Mouse (Mus musculus) small intestine, adult 10 weeks (tissue): ENCODE results near the gene Ehhadh. TPM values are rescaled to one million over a fixed set of nuclear protein-coding genes. Genes with fewer than 3 reads are reported as not detected.

Source experiments
- polyA plus RNA-seq: library from polyadenylated mRNA; stranded (reverse); fragments of 350-450 nt; fragmentation: Illumina TruSeq; extraction: RNeasy Lipid Tissue Mini Kit (QIAGEN cat#74804); gene quantifications from one replicate; pipeline ENCODE4 v1.2.3, GENCODE M21; 2014; ENCODE audit warnings: low replicate concordance

Ehhadh gene
- polyA plus RNA-seq: 223 TPM

GRCm38 (mm10) chr16:21787516-21788353 lies at the start of gene Ehhadh:
Gene Ehhadh, minus strand, starts transcription at chr16:21787807.

GRCm38 (mm10) chr16:21793875-21794696 lies 6.5 kb upstream of the Ehhadh start, which contains the start of gene Map3k13:
Gene Map3k13, plus strand, starts transcription at chr16:21794346.

Other genes with a start within 250 kb of the Ehhadh start
- 13.6 TPM for gene 2510009E07Rik, start 93.1 kb downstream of the Ehhadh start, polyA plus RNA-seq
- 21.2 TPM for gene Map3k13, start 6.5 kb upstream of the Ehhadh start, polyA plus RNA-seq
- gene Tmem41a, start 159.7 kb upstream of the Ehhadh start, polyA plus RNA-seq: 25.8 TPM
- 27.1 TPM for gene Liph, start 207.9 kb upstream of the Ehhadh start, polyA plus RNA-seq
- 76.6 TPM for gene Senp2, start 221.7 kb upstream of the Ehhadh start, polyA plus RNA-seq